Mouse (Mus musculus) hindbrain, postnatal 0 days (tissue): ENCODE measurements around the gene Ccdc141. TPM values are rescaled to one million over a fixed set of nuclear protein-coding genes. Genes with fewer than 3 reads are reported as not detected.
A peak's percentile ranks its signal among the peaks of the same experiment; 100 is the strongest.

Source experiments
- ATAC-seq: fragments of 200-750 bp; cut with Nextera tagmentation; 2 replicates; pipeline ENCODE4 v1.8.0; 2017; ENCODE audit warnings: mild to moderate bottlenecking, moderate TSS enrichment, moderate library complexity
- DNase-seq: peaks from one replicate; pipeline ENCODE4 v3.0.0-alpha.2; 2015; ENCODE audit warnings: low spot score
- H3K27ac ChIP-seq: fragments of 300-500 bp; sonication (generic); 2 replicates; pipeline ENCODE4 v1.5.1; 2014; ENCODE audit warnings: mild to moderate bottlenecking
- H3K27me3 ChIP-seq: fragments of 300-500 bp; sonication (generic); 2 replicates; pipeline ENCODE4 v1.6.1; 2014; ENCODE audit warnings: low read length, mixed read lengths; ENCODE audit not compliant: insufficient read depth
- H3K36me3 ChIP-seq: fragments of 300-500 bp; sonication (generic); 2 replicates; pipeline ENCODE4 v1.6.1; 2014; ENCODE audit warnings: low read length, mixed read lengths; ENCODE audit not compliant: insufficient read depth
- H3K4me1 ChIP-seq: fragments of 300-500 bp; sonication (generic); 2 replicates; pipeline ENCODE4 v1.6.1; 2014; ENCODE audit warnings: antibody characterized with exemption, low read length, mixed read lengths; ENCODE audit not compliant: insufficient read depth
- H3K4me2 ChIP-seq: fragments of 300-500 bp; sonication (generic); 2 replicates; pipeline ENCODE4 v1.6.1; 2014; ENCODE audit warnings: low read depth, mild to moderate bottlenecking, low read length, moderate library complexity, mixed read lengths
- H3K4me3 ChIP-seq: fragments of 300-500 bp; sonication (generic); 2 replicates; pipeline ENCODE4 v1.5.1; 2014; ENCODE audit warnings: low read length
- H3K9ac ChIP-seq: fragments of 300-500 bp; sonication (generic); replicated peaks from 2 replicates; pipeline ENCODE4 v1.6.1; 2014; ENCODE audit warnings: mild to moderate bottlenecking, low read length, moderate library complexity, mixed read lengths
- H3K9me3 ChIP-seq: fragments of 300-500 bp; sonication (generic); 2 replicates; pipeline ENCODE4 v1.6.1; 2016; ENCODE audit warnings: low read length, mixed read lengths
- CTCF ChIP-seq: IDR thresholded peaks from 2 replicates; pipeline ENCODE4 v1.5.1; 2016; ENCODE audit warnings: antibody characterized with exemption, control low read depth, low read depth
- WGBS: fragments of 180-500 bp; shearing (Covaris S2); extraction: QIAGEN DNeasy Blood & Tissue Kit; methylation state at CpG from one replicate; pipeline ENCODE4 v1.1.7; 2014; 5-methylcytosine and 5-hydroxymethylcytosine counted together
- polyA plus RNA-seq: library from polyadenylated mRNA; unstranded; fragments of >200 nt; fragmentation: Nextera tagmentation; extraction: Ambion mirVana; gene quantifications from 2 replicates; pipeline ENCODE4 v1.2.1, GENCODE M21; 2015
- total RNA-seq: library from RNA; depleted of rRNA; stranded (reverse); fragments of >200 nt; gene quantifications from 2 replicates; pipeline ENCODE4 v1.2.3, GENCODE M21; 2014

The Ccdc141 gene
- total and polyA plus RNA-seq, 2 experiments from 2014 or later: 10.1 to 20.0 TPM

GRCm38 (mm10) chr2:77186912-77187311 lies 16.5 kb upstream of the Ccdc141 start:
- Histone ChIP-seq H3K9ac (no peak overlapping the region), H3K9me3 (no peaks in the 10 kb centered on the region), H3K4me1 (no peaks in the 10 kb centered on the region), H3K4me2 (no peak overlapping the region), H3K27ac (no peak overlapping the region), H3K4me3 (no peak overlapping the region), H3K27me3 (no peaks in the 10 kb centered on the region), H3K36me3 (peaks cover 13% of the 10 kb centered on the region)
- TF ChIP-seq CTCF: no peak
- 55% methylated on average over 8 of the region's 8 CpGs for WGBS
- ATAC-seq (no peak), DNase-seq (no peak)

- ATAC-seq: peak; percentile 53; the same call in 1 of the 2 replicates
- H3K9me3 ChIP-seq: no peaks in the 10 kb centered on the region
- peaks cover 13% of the 10 kb centered on the region for H3K36me3 ChIP-seq
- no peaks in the 10 kb centered on the region for H3K27me3 ChIP-seq
- WGBS: 43% methylated on average over 8 of the region's 8 CpGs
- DNase-seq: peak; percentile 43
- H3K4me3 ChIP-seq: no peak overlapping the region
- H3K4me1 ChIP-seq: no peaks in the 10 kb centered on the region
- no peak overlapping the region for H3K9ac ChIP-seq
- no peak for TF ChIP-seq CTCF
- H3K27ac ChIP-seq: no peak overlapping the region
- no peak overlapping the region for H3K4me2 ChIP-seq
Measured at GRCm38 (mm10) chr2:77184049-77184571, 13.7 kb upstream of the Ccdc141 start.

GRCm38 (mm10) chr2:77183646-77184045 lies 13.2 kb upstream of the Ccdc141 start:
- DNase-seq (no peak), ATAC-seq (0 out of 2 replicates have a peak, but pooled peaks have one; percentile 11)
- Histone ChIP-seq H3K4me3 (no peak overlapping the region), H3K36me3 (peaks cover 13% of the 10 kb centered on the region), H3K4me1 (no peaks in the 10 kb centered on the region), H3K4me2 (no peak overlapping the region), H3K27me3 (no peaks in the 10 kb centered on the region), H3K27ac (no peak overlapping the region), H3K9me3 (no peaks in the 10 kb centered on the region), H3K9ac (no peak overlapping the region)
- WGBS: 90% methylated on average over 2 of the region's 2 CpGs
- no peak for TF ChIP-seq CTCF

GRCm38 (mm10) chr2:77182996-77183380 lies 12.6 kb upstream of the Ccdc141 start:
- TF ChIP-seq CTCF: no peak
- no peaks in the 10 kb centered on the region for H3K4me1 ChIP-seq
- H3K27me3 ChIP-seq: no peaks in the 10 kb centered on the region
- 70% methylated on average over 6 of the region's 6 CpGs for WGBS
- no peak overlapping the region for H3K4me3 ChIP-seq
- H3K9ac ChIP-seq: no peak overlapping the region
- DNase-seq (no peak), ATAC-seq (no peak)
- no peaks in the 10 kb centered on the region for H3K9me3 ChIP-seq
- no peak overlapping the region for H3K27ac ChIP-seq
- peaks cover 11% of the 10 kb centered on the region for H3K36me3 ChIP-seq
- no peak overlapping the region for H3K4me2 ChIP-seq

- WGBS: 81% methylated on average over 4 of the region's 4 CpGs
- Histone ChIP-seq H3K9me3 (no peaks in the 10 kb centered on the region), H3K4me2 (no peak overlapping the region), H3K4me3 (no peak overlapping the region), H3K36me3 (peaks cover 6% of the 10 kb centered on the region), H3K9ac (no peak overlapping the region), H3K27ac (no peak overlapping the region), H3K27me3 (no peaks in the 10 kb centered on the region), H3K4me1 (no peaks in the 10 kb centered on the region)
- no peak for TF ChIP-seq CTCF
- no peak for DNase-seq
- ATAC-seq: no peak
Measured at GRCm38 (mm10) chr2:77182271-77182995, 12.0 kb upstream of the Ccdc141 start.

- no peak for TF ChIP-seq CTCF
- no peak for ATAC-seq
- Histone ChIP-seq H3K4me1 (peaks cover 13% of the 10 kb centered on the region), H3K27ac (no peak overlapping the region; the same call in 1 of the 2 replicates), H3K9me3 (no peaks in the 10 kb centered on the region), H3K36me3 (no peaks in the 10 kb centered on the region), H3K4me2 (no peak overlapping the region), H3K27me3 (no peaks in the 10 kb centered on the region), H3K4me3 (no peak overlapping the region), H3K9ac (no peak overlapping the region)
- 77% methylated on average over 2 of the region's 2 CpGs for WGBS
- no peak for DNase-seq
Measured at GRCm38 (mm10) chr2:77177472-77177871, 7.0 kb upstream of the Ccdc141 start.

- peaks cover 13% of the 10 kb centered on the region for H3K4me1 ChIP-seq
- H3K27me3 ChIP-seq: no peaks in the 10 kb centered on the region
- no peak overlapping the region for H3K4me2 ChIP-seq
- 65% methylated on average over 10 of the region's 10 CpGs for WGBS
- no peak for TF ChIP-seq CTCF
- no peak overlapping the region for H3K4me3 ChIP-seq
- ATAC-seq: no peak
- DNase-seq: no peak
- no peaks in the 10 kb centered on the region for H3K9me3 ChIP-seq
- H3K9ac ChIP-seq: no peak overlapping the region
- H3K36me3 ChIP-seq: no peaks in the 10 kb centered on the region
- H3K27ac ChIP-seq: no peak overlapping the region; the same call in 1 of the 2 replicates
Measured at GRCm38 (mm10) chr2:77176413-77176812, 6.0 kb upstream of the Ccdc141 start.
